Mouse (Mus musculus): ENCODE results near the gene Mtmr2. TPM values are rescaled to one million over a fixed set of nuclear protein-coding genes. Genes with fewer than 3 reads are reported as not detected.

Gene Mtmr2
- polyA plus RNA-seq, 1 experiment from 2014 or later = 61.4 TPM

Other genes starting within 250 kb of the Mtmr2 start
- gene Cep57, start 78.7 kb downstream of the Mtmr2 start, polyA plus RNA-seq (2015; fragmentation: Nextera tagmentation; extraction: Ambion mirVana) = 40.7 and 41.9 TPM in 2 replicates
- 12.5 and 14.8 TPM in 2 replicates for gene Fam76b, start 79.3 kb downstream of the Mtmr2 start, polyA plus RNA-seq (2015; fragmentation: Nextera tagmentation; extraction: Ambion mirVana)

Data from intestine, embryonic 16.5 days (tissue).